Mouse (Mus musculus) right cerebral cortex, postnatal 36 days (tissue): ENCODE results near the gene Ccnk.
A peak's percentile ranks its signal among the peaks of the same experiment; 100 is the strongest.

ENCODE experiments used
- DNase-seq, 2 experiments: peaks; one replicate each; pipeline ENCODE4 v3.0.0; 2022; ENCODE audit warnings: low spot score in 2 of 2, mixed read lengths in 1 of 2

The Ccnk gene

GRCm38 (mm10) chr12:108179321-108180266 is at the start of gene Ccnk:
Gene Ccnk (plus strand): TSS chr12:108179579.
- DNase-seq, result peak; percentile 100

- DNase-seq, result no peak
Measured at GRCm38 (mm10) chr12:108132450-108133070, 46.8 kb upstream of the Ccnk start.

GRCm38 (mm10) chr12:108133181-108133580 is 46.2 kb upstream of the Ccnk start:
- no peak for DNase-seq

GRCm38 (mm10) chr12:108135610-108136208 is 43.7 kb upstream of the Ccnk start:
- DNase-seq, result no peak

- no peak for DNase-seq
Measured at GRCm38 (mm10) chr12:108143624-108144498, 35.5 kb upstream of the Ccnk start.

GRCm38 (mm10) chr12:108145198-108145597 is 34.2 kb upstream of the Ccnk start:
- DNase-seq, result no peak

- no peak for DNase-seq
Measured at GRCm38 (mm10) chr12:108149764-108150163, 29.6 kb upstream of the Ccnk start.

GRCm38 (mm10) chr12:108152743-108153142 is 26.6 kb upstream of the Ccnk start:
- no peak for DNase-seq

GRCm38 (mm10) chr12:108159863-108160262 is 19.5 kb upstream of the Ccnk start:
- no peak for DNase-seq

GRCm38 (mm10) chr12:108162036-108162435 is 17.3 kb upstream of the Ccnk start:
- no peak for DNase-seq

GRCm38 (mm10) chr12:108163706-108164105 is 15.7 kb upstream of the Ccnk start:
- no peak for DNase-seq

GRCm38 (mm10) chr12:108168909-108169308 is 10.5 kb upstream of the Ccnk start:
- no peak for DNase-seq

- no peak for DNase-seq
Measured at GRCm38 (mm10) chr12:108170467-108170866, 8.9 kb upstream of the Ccnk start.

- no peak for DNase-seq
Measured at GRCm38 (mm10) chr12:108171336-108171735, 8.0 kb upstream of the Ccnk start.

- no peak for DNase-seq
Measured at GRCm38 (mm10) chr12:108172639-108173038, 6.7 kb upstream of the Ccnk start.

GRCm38 (mm10) chr12:108174606-108175505 is 4.5 kb upstream of the Ccnk start:
- DNase-seq, result no peak

- no peak for DNase-seq
Measured at GRCm38 (mm10) chr12:108176366-108176765, 3.0 kb upstream of the Ccnk start.

GRCm38 (mm10) chr12:108178331-108179245 is 791 bp upstream of the Ccnk start:
- peak; percentile 56 to 67 for DNase-seq

GRCm38 (mm10) chr12:108179246-108179320 is 296 bp upstream of the Ccnk start, which contains the start of gene Setd3:
Gene Setd3 (minus strand): TSS chr12:108179314.
- no peak for DNase-seq

- no peak for DNase-seq
Measured at GRCm38 (mm10) chr12:108181716-108182115, 2.3 kb downstream of the Ccnk start.
